Mouse (Mus musculus) urinary bladder, postnatal 10 days (tissue): ENCODE data around the gene Gata3.

ENCODE experiments used
- DNase-seq: peaks from one replicate; pipeline ENCODE4 v3.0.0; 2022; ENCODE audit warnings: low spot score

Gene Gata3

DNA sequence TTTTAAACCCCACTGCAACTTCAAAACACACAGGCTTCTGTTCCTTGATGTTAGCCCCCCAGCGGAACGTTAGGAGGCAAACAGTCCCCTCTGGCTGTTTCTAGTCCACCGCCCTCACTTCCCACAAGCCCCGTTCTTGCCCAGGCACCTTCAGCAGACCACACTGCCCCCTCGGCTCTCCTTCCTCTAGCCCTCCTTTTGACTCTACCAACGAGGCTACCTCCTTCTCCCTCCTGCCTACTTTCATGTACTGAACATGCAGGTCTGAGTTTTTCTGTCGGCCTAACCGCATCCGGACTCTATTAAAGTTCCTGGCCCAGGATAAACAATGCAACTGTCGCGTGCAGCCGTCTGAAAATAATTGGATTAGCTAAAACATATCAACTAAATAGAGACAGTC is 17.2 kb downstream of the Gata3 start:
- DNase-seq = no peak

DNA sequence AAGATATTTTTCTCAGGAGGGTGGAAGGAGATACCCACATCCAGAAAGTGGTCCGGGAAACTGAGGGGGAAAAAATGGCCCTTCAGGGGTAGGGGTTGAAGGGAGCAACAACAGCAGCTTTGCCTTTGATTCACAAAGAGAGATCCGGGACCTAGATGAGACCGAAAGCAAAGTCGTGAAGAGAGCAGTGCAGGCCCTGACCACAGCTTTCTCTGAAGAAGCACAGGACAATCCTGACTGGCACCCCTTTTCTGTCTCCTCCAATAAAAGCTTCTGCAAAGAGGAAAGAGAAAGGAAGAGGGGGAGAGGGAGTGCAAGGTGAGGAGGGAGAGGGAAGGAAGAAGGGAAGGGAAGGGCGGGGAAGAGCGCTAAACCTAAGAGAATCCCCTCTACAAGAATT is 18.0 kb downstream of the Gata3 start:
- DNase-seq = no peak

DNA sequence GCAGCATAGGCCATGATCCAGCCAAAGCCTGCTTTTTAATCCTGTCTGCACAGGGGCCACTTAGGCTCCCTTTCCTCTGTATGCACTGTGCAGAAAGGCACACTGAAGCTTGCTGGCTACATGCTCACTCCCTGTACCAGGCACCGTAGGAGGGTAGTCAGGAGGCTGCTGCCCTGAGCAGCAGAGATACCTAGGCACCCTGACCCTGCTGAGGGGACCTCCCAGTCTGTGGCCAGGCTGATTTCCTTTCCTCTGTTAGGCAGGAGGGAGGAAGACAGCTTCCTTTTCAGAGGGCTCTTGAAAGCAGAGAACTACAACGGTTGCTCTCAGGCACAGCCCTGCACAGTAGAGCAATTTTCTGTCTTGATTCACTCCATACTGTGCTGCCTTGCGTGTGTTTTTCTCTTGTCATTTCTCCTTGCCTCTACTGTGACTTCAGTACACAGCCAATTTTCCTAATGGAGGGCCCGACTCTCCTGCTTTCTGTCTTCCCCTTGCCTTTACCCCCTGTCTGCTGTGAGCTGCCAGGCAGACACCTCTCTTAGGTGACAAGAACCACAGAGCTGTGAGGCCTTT is 18.6 kb downstream of the Gata3 start:
- no peak for DNase-seq

DNA sequence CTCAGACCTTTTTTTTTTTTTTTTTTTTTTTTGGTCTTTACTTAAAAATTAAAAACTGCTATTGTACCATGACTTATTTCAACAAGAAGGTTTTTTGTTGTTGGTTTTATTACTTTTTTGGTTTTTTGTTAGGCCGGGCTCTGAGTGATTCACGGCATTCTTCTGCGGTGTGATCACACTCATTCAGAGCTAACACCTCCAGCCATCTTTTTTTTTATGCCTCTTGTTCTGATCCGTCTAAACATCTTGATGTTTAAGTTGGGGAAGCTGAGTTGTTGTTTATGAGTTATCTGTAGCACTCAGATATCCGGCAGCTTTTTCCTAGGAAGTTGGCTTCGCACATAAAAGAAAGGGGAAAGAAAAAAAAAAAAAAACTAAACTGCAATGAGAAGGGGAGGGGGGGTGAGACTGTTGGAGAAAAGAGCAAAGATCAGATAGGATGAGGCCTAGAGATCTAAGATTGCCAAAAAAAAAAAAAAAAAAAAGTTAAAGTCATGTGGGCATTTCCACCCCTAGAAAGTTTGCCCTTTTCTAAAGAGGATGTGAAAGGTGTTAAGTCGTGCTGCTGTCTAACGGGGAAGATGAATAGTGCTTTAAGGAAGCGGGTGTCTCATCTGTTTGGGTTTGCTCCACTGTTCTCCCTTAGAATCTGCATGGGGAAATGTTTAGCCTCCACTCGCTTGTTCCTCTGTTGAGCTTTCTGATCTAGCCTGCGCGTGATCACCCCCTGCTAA is 22.6 kb downstream of the Gata3 start:
- DNase-seq = no peak

DNA sequence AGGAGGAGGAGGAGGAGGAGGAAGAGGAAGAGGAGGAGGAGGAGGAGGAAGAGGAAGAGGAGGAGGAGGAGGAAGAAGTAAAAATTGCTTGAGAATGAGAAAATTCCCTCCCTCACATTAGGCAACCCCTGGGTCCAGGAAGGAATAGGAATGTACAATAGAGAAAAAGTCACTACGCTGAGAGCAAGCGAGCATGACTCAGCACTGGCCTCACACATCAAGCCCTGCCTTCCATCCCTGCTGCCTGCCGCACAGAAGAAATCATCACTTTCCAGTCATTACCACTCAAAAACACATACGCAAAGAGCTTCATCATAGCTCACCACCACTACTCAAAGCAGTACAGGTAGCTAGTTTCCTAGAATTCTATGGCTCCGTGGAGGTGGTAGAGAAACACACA is 29.1 kb downstream of the Gata3 start:
- no peak for DNase-seq

DNA sequence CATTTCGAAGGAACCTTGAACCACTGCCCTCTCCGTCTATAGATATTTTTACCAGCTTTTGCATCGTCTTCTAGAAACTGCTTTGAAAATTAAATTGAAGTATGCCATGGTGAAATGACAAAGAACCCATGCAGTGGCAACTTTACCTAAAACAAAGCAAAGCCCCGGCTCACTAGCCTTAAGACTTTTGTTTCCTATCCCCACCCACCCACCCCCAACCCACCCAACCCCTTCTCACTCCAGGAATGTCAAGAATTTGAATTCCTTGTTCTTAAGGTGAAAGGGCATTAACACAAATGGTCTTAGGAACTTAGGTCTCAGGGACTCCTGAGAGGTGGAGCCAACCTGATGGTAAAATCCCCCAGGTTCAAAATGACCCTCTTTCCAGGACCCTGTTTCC is 34.0 kb downstream of the Gata3 start:
- DNase-seq = no peak

DNA sequence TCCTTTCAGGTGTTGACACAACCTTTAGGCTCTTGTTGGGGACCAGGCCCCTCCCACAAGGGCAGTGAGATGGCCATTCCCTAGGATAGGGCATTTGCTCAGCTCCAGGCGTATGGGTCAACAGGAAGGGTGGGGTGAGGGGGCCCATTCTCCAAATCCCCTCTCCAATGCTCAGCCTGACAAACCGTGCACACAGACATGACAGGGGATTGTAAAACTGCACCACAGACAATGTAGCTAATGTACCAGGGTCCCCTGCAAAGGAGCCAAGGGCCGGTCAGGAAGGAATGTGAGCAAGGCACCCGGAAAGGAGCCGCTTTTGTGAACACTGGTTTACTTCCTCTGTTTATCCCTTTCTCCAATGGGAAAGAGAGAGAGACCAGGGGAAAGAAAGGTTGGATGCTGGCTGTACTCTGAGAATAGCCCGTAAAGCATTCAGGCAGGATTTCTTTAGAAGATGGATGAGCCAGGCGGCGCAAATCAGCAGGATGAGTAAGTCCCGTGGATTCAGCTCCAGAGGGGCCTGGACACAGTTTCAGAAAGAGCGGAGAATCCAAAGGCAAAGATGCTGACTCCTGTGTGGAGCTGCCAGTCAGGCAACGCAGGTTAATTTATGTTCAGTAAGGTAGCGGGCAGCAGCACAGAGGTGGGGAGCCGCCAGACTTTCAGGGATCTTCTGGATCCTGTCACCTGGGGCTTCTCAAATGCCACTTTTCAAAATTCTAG is 36.8 kb downstream of the Gata3 start:
- no peak for DNase-seq

DNA sequence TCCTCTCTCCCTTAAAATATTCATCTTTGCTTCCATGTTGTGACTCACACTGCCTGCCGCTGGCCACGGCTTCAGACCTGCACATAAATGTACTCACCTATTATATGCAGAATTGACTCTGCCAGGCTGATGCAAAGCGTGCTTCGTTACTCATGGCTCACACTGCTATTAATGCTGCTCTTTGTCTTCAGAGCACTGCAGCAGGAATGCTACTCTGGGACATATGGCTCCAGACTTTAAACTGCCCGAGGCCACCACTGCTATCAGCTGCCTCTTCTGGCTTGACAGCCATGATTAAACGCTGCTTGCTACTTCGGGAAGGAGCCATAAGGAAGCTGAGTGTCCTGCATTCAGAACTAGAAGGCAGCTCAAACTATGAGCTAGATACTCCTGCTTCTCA is 54.6 kb downstream of the Gata3 start:
- no peak for DNase-seq

DNA sequence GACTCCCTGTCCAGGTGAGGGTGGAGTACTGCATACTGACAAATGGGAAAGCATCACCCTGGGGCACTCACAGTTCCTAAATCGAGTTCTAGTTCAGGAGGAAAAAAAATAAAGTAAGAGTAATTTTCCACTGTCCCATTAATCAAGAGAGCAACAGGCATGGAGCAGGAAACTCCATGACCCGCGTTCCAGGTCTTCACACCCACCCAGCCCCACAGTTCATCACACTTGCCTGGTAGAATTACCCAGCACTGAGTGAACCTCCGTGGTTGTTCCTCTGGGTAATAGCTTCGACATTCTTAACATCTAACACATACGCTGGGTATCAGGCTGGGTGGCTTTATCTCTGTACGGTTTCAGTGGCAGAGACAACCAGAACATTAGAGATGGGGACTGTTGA is 56.1 kb downstream of the Gata3 start:
- no peak for DNase-seq

DNA sequence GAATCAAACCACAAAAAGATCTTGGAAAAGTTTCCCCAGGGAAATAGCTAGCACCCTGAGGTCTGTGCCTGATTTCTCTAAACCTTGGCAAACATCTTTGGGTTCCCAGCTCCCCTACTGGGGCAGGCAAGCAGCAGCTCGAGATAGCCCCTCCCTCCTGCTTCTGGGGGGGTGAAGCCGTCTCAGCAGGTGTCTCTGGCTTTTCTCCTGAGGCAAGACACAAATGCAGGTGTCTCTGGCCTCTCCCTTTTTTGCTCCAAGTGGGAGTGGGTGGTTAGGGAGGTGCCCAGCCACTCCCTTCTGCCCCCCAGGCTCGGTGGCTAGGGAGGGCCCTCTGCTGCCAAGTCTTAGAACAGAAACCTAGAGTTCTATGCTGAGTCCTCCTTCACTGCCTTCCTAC is 62.2 kb downstream of the Gata3 start:
- DNase-seq = no peak

DNA sequence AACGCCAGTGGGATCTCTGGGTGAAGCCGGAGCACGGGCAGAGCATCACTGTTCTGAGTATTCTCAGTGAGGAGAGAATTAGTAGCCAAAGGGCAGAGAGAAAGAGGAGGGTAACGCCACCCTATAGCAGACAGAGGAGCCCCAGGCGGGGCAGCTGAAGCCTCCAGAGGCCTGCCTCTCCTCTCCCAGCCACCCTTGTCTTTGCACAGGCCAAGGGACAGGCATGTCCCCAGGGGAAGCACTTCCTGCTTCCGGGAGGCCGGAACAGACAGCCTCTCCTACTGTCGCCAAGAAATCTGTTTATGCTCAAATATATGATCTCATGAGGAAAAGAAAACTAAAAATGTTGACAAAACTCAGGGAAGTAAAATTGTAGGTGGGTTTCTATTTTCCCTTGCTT is 69.2 kb downstream of the Gata3 start:
- no peak for DNase-seq

DNA sequence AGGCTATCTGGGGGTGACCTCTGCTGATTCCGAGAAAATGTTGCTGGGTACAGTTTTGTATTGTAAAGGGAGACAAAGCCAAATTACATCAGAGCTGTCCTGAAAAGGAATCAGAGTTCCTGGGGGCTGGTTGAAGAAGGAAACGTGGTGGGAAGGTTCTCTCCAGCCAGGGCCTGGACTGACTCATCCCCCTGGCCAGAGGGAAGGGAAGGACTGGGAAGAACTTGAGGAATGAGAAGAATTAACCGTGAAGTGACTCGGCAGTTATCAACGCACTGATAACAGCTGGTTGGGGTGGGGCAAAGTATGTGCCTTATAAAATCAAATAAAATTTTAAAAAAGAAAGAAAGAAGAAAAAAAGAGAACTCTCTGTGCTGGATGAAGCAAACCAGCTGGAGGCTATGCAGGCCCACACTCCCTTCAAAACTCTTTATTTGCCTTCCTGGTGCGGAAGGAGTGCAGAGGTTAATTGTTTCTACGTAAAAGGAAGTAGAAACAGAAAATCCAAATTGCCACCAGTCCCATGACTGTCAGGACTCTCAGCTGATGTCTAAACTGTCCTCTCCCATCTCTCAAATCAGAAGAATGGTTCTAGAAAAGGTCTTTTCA is 71.6 kb downstream of the Gata3 start:
- DNase-seq = no peak
